ENCODE assay signal across 16 mouse cellular contexts in genomic region chr9:62517112-62517957, GRCm38 (mm10). TPM values are rescaled to one million over a fixed set of nuclear protein-coding genes. Genes with fewer than 3 reads are reported as not detected.
A peak's percentile ranks its signal among the peaks of the same experiment; 100 is the strongest.
DNase-seq lines count a peak whose midpoint lies in the region; ATAC-seq and TF ChIP-seq lines count a peak whose summit lies in the region.
"Had no signal": no experiment of that assay in that cellular context is flagged by ENCODE, and none has a peak within 500 bp of the region (broad histone marks: within the 10 kb centered on the region; RNA-seq: fewer than 3 reads in every experiment).

No protein-coding gene starts in this region.

- H3K36me3 ChIP-seq in forebrain, embryonic 10.5 days (replicated peaks): no peaks in the 10 kb centered on the region
- H3K36me3 ChIP-seq in forebrain, embryonic 11.5 days (ENCODE audit: control insufficient read depth, insufficient read depth, low read length): no peaks in the 10 kb centered on the region
- H3K36me3 ChIP-seq: intestine, embryonic 15.5 days had no signal

- H3K4me3 ChIP-seq in forebrain, embryonic 10.5 days: no peak overlapping the region
- H3K4me3 ChIP-seq in forebrain, embryonic 11.5 days (ENCODE audit: low read depth, low read length): no peak overlapping the region
- no peak overlapping the region for H3K4me3 ChIP-seq in layer of hippocampus, adult 2 months
- H3K4me3 ChIP-seq: intestine, embryonic 15.5 days had no signal

- H3K4me1 ChIP-seq in forebrain, embryonic 10.5 days: peaks cover 69% of the 10 kb centered on the region
- peaks cover 21% of the 10 kb centered on the region for H3K4me1 ChIP-seq in forebrain, embryonic 11.5 days (replicated peaks; ENCODE audit: control insufficient read depth, insufficient read depth, low read length)

- WGBS in forebrain, embryonic 10.5 days: 68% methylated on average over 6 of the region's 6 CpGs
- 65% methylated on average over 6 of the region's 6 CpGs for WGBS in forebrain, embryonic 11.5 days

- no peak for DNase-seq in forebrain, embryonic 10.5 days (ENCODE audit: extremely low spot score, low spot score)
- no peak for DNase-seq in forebrain, embryonic 11.5 days (ENCODE audit: low spot score)
- DNase-seq in layer of hippocampus, adult 2 months (ENCODE audit: low spot score in 2 of 2): peak in 1 of 2 experiments; percentile 53
- DNase-seq in layer of hippocampus, adult 8-10 months (ENCODE audit: low spot score in 2 of 2): no peak
- DNase-seq in right cerebral cortex, adult 18-20 months: peak; percentile 81
- no peak for DNase-seq in right cerebral cortex, postnatal 4 days
- no peak for DNase-seq in MN1 (ENCODE audit: low spot score)
- DNase-seq in heart, adult 8-10 months (ENCODE audit: low spot score): no peak
- DNase-seq: cerebellum, adult 11-12 months; gastrocnemius, postnatal 25 days; thymus, adult 18-20 months had no signal

- H3K9me3 ChIP-seq in forebrain, embryonic 10.5 days: no peaks in the 10 kb centered on the region
- no peaks in the 10 kb centered on the region for H3K9me3 ChIP-seq in forebrain, embryonic 11.5 days (ENCODE audit: control insufficient read depth, low read length)
- H3K9me3 ChIP-seq: intestine, embryonic 15.5 days had no signal

- no peak for ATAC-seq in forebrain, embryonic 11.5 days (replicated peaks; ENCODE audit: low FRiP score)
- ATAC-seq: forebrain, embryonic 16.5 days; intestine, embryonic 15.5 days; Patski had no signal

- H3K4me2 ChIP-seq in forebrain, embryonic 11.5 days (ENCODE audit: low read depth, low read length, severe bottlenecking): no peak overlapping the region
- H3K4me2 ChIP-seq: heart, embryonic 11.5 days; intestine, embryonic 15.5 days; liver, embryonic 11.5 days had no signal

- peak overlapping the region; percentile 56; the same call in 1 of the 2 replicates for H3K27ac ChIP-seq in forebrain, embryonic 10.5 days
- H3K27ac ChIP-seq in forebrain, embryonic 11.5 days (ENCODE audit: low read depth, low read length): no peak overlapping the region
- H3K27ac ChIP-seq in layer of hippocampus, adult 2 months: peak overlapping the region; percentile 93
- H3K27ac ChIP-seq: intestine, embryonic 15.5 days had no signal

- peaks cover 23% of the 10 kb centered on the region for H3K27me3 ChIP-seq in forebrain, embryonic 10.5 days (ENCODE audit: poor library complexity, severe bottlenecking)
- no peaks in the 10 kb centered on the region for H3K27me3 ChIP-seq in forebrain, embryonic 11.5 days (ENCODE audit: control insufficient read depth, insufficient read depth, low read length)

- no peak for TF ChIP-seq CTCF in layer of hippocampus, adult 2 months (conservative IDR thresholded peaks at IDR 0.05)

- no peak overlapping the region; the same call in 1 of the 2 replicates for H3K9ac ChIP-seq in forebrain, embryonic 11.5 days (ENCODE audit: low read length)
- H3K9ac ChIP-seq: intestine, embryonic 15.5 days had no signal

RNA-seq across cellular contexts. Expression of gene Coro2b, which starts 19.5 kb away (rescaled TPM):
- polyA plus RNA-seq in forebrain, embryonic 10.5 days (2016; fragmentation: Nextera tagmentation; extraction: Ambion mirVana): 9.7 and 10.0 TPM in 2 replicates
- 24.0 and 26.5 TPM in 2 replicates for polyA plus RNA-seq in forebrain, embryonic 11.5 days (2014; fragmentation: Nextera tagmentation; extraction: Ambion mirVana)
- 100 to 1,000 TPM; 226 to 243 TPM for total RNA-seq in layer of hippocampus, adult 2 months (2021)
- 100 to 1,000 TPM; 201 to 245 (median 216) TPM for total RNA-seq in layer of hippocampus, adult 8-10 months (2022)
- total RNA-seq in heart, adult 8-10 months (2022): 10 to 100 TPM in 2 of 4 experiments, 1 to 10 TPM in 2; 8.6 to 12.9 (median 10.1) TPM

Comparison
In these comparisons a context has a peak if more than half of its experiments do, and no peak if none do; other contexts are left out.
1. RNA of gene Coro2b, which starts 19.5 kb away (total RNA-seq): 226 to 243 TPM in layer of hippocampus, adult 2 months and 201 to 245 TPM in layer of hippocampus, adult 8-10 months; 8.6 to 12.9 TPM in heart, adult 8-10 months; every median in the first group is over 10 times any median in the second.